Mouse (Mus musculus) hindbrain, embryonic 11.5 days (tissue): ENCODE measurements at regions not wholly inside any gene's neighbourhood (a gene's known extent, or its start where the extent isn't known, plus 50 kb on each side); places are given as distances from the start of the nearest gene placed in this dataset.

Experiments
- ATAC-seq: fragments of 200-750 bp; cut with Nextera tagmentation; 2 replicates; pipeline ENCODE4 v1.8.0; 2017; ENCODE audit warnings: mild to moderate bottlenecking, moderate TSS enrichment, moderate library complexity; ENCODE audit not compliant: low FRiP score
- DNase-seq: peaks from one replicate; pipeline ENCODE4 v3.0.0-alpha.2; 2015; ENCODE audit warnings: low spot score
- H3K27ac ChIP-seq: fragments of 300-500 bp; sonication (generic); 2 replicates; pipeline ENCODE4 v1.5.1; 2014; ENCODE audit warnings: mild to moderate bottlenecking, low read depth, low read length
- H3K27me3 ChIP-seq: fragments of 300-500 bp; sonication (generic); 2 replicates; pipeline ENCODE4 v1.6.1; 2014; ENCODE audit warnings: mild to moderate bottlenecking, low read length, moderate library complexity, mixed read lengths; ENCODE audit not compliant: control insufficient read depth, insufficient read depth
- H3K36me3 ChIP-seq: fragments of 300-500 bp; sonication (generic); 2 replicates; pipeline ENCODE4 v1.6.1; 2014; ENCODE audit warnings: mild to moderate bottlenecking, low read length, moderate library complexity, mixed read lengths; ENCODE audit not compliant: control insufficient read depth, insufficient read depth
- H3K4me1 ChIP-seq: fragments of 300-500 bp; sonication (generic); replicated peaks from 2 replicates; pipeline ENCODE4 v1.6.1; 2014; ENCODE audit warnings: low read length, mixed read lengths; ENCODE audit not compliant: control insufficient read depth, insufficient read depth
- H3K4me2 ChIP-seq: fragments of 300-500 bp; sonication (generic); replicated peaks from 2 replicates; pipeline ENCODE4 v1.6.1; 2014; ENCODE audit warnings: mild to moderate bottlenecking, low read depth, low read length
- H3K4me3 ChIP-seq: fragments of 300-500 bp; sonication (generic); 2 replicates; pipeline ENCODE4 v1.5.1; 2014; ENCODE audit warnings: low read depth, low read length
- H3K9ac ChIP-seq: fragments of 300-500 bp; sonication (generic); 2 replicates; pipeline ENCODE4 v1.6.1; 2014; ENCODE audit warnings: low read depth, low read length
- H3K9me3 ChIP-seq: fragments of 300-500 bp; sonication (generic); 2 replicates; pipeline ENCODE4 v1.6.1; 2016; ENCODE audit warnings: low read length; ENCODE audit not compliant: control insufficient read depth
- WGBS: fragments of 180-500 bp; shearing (Covaris S2); extraction: QIAGEN DNeasy Blood & Tissue Kit; methylation state at CpG from one replicate; pipeline ENCODE4 v1.1.7; 2014; 5-methylcytosine and 5-hydroxymethylcytosine counted together

DNA sequence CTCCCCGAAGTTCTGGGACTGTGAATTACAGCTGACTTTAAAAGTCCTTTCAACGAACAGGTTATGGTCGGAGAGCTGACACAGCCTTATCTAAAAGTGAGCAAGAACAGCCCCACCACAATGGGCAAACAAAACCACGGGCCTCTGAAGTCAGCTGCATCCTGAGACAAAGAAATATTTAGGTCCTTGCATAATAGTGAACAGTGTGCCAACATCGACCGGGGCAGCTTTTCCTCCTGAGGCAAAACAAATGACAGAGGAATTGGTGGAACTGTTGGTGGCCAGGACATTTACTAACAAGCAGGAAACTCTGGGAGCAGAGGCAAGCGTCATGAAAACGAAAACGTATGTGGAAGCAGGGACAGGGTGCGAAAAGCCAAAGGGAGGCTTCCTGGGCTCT, 54.3 kb upstream of the Mon1b start:
- no peak overlapping the region; the same call in 1 of the 2 replicates for H3K27ac ChIP-seq
- no peak overlapping the region for H3K4me2 ChIP-seq
- no peaks in the 10 kb centered on the region for H3K9me3 ChIP-seq
- WGBS: 52% methylated on average over 10 of the region's 10 CpGs
- H3K4me3 ChIP-seq: no peak overlapping the region
- DNase-seq (peak; percentile 10), ATAC-seq (no peak)
- H3K9ac ChIP-seq: no peak overlapping the region
- 0 out of 2 replicates have a peak, but pooled peaks cover 2% of the 10 kb centered on the region for H3K4me1 ChIP-seq
- H3K27me3 ChIP-seq: no peaks in the 10 kb centered on the region
- no peaks in the 10 kb centered on the region for H3K36me3 ChIP-seq

DNA sequence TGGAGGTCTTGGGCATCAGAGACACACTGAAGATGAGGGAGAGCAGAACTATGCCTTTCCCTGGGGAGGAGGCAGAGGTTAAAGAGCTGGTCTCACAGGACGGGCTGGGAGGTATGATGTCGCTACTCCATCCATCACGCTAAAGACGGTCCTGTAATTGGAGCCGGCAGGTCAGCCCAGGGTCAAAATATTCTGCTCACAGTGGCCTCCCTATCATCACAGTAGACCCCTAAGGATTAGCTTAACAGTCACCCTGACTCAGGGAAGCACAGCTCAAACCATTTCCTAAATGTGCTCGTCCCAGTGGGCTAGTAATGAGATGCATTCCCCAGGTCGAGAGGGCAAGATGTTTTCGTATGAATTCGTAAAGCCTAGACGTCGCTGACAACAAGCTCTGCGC, 53.7 kb upstream of the Mon1b start:
- ATAC-seq (peak; percentile 74), DNase-seq (peak; percentile 58)
- Histone ChIP-seq H3K9me3 (no peaks in the 10 kb centered on the region), H3K36me3 (no peaks in the 10 kb centered on the region), H3K4me1 (0 out of 2 replicates have a peak, but pooled peaks cover 2% of the 10 kb centered on the region), H3K27me3 (no peaks in the 10 kb centered on the region), H3K27ac (no peak overlapping the region), H3K9ac (no peak overlapping the region), H3K4me3 (no peak overlapping the region), H3K4me2 (no peak overlapping the region)
- WGBS: 17% methylated on average over 12 of the region's 12 CpGs

DNA sequence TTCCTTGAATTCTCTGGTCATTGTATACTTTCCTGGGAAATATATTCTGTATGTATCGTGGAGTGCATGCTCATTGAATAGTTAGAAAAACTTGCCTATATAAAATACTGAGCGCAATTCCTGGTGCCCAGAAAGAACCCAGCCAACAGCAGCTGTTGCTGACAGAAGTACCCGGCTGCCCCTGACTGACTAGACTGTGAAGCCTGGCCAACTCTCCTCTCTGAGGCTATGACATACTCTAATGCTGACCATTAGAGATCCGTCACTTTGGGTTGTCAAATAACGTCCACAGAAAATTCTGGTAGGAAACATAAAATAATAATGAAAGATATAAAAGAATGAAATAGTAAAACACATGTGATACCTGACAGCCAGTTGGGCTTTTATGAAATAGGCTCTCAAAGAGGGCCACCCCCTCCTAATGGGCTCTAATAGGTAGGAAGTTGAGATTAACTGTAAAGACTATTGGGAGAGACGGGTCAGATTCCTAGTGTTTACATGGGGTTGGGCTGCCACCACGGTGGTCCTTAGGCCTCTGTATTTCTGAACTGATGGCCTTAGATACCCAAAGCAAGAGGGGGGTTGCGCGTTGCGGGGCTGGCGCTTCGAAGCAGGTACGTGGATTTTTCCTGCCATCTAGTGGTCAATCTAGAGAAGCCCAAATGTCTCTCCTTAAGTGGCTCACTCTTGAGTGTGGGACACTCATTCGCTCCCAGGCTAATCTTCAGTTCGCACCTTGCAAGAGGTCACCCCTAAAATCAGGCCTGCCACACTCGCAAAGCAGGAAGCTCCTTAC, 53.0 kb upstream of the Mon1b start:
- Histone ChIP-seq H3K36me3 (no peaks in the 10 kb centered on the region), H3K4me2 (no peak overlapping the region), H3K27ac (no peak overlapping the region), H3K27me3 (no peaks in the 10 kb centered on the region), H3K9me3 (no peaks in the 10 kb centered on the region), H3K4me1 (0 out of 2 replicates have a peak, but pooled peaks cover 2% of the 10 kb centered on the region), H3K4me3 (no peak overlapping the region), H3K9ac (no peak overlapping the region)
- 27% methylated on average over 16 of the region's 16 CpGs for WGBS
- DNase-seq (peak; percentile 78), ATAC-seq (peak; percentile 75)

DNA sequence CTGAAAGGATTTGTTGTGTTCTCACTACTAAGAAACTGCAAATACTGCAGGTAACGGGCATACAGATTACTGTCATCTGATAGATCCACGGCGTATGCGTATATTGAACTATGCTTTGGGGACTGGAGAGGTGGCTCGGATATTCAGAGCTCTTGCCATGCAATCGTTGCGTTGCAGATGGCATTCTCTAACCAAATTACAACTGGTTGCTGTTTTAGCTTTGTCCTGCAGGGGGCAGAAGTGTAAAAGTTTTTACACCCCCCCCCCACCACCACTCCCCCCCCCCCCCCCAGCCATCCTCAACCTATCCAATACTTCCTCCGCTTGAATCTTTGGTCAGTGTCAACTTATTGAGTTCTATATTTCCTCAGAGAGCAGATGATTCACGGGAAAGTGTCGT, 51.6 kb upstream of the Mon1b start:
- Histone ChIP-seq H3K27me3 (no peaks in the 10 kb centered on the region), H3K9me3 (no peaks in the 10 kb centered on the region), H3K27ac (no peak overlapping the region), H3K4me1 (0 out of 2 replicates have a peak, but pooled peaks cover 2% of the 10 kb centered on the region), H3K4me2 (no peak overlapping the region), H3K4me3 (no peak overlapping the region), H3K9ac (no peak overlapping the region), H3K36me3 (no peaks in the 10 kb centered on the region)
- no peak for ATAC-seq
- peak; percentile 8 for DNase-seq
- 76% methylated on average over 10 of the region's 10 CpGs for WGBS
